Mouse (Mus musculus) forebrain, embryonic 14.5 days (tissue): ENCODE measurements at regions not wholly inside any gene's neighbourhood (a gene's known extent, or its start where the extent isn't known, plus 50 kb on each side); places are given as distances from the start of the nearest gene placed in this dataset.
A peak's percentile ranks its signal among the peaks of the same experiment; 100 is the strongest.

ENCODE experiments used
- ATAC-seq: fragments of 200-750 bp; cut with Nextera tagmentation; 2 replicates; pipeline ENCODE4 v1.8.0; 2017; ENCODE audit warnings: mild to moderate bottlenecking, moderate library complexity
- DNase-seq: peaks from one replicate; pipeline ENCODE4 v3.0.0-alpha.2; 2015; ENCODE audit warnings: low spot score
- H3K27ac ChIP-seq: fragments of 300-500 bp; sonication (generic); 2 replicates; pipeline ENCODE4 v1.5.1; 2014; ENCODE audit warnings: low read depth, mild to moderate bottlenecking, control low read depth, low read length, moderate library complexity
- H3K27me3 ChIP-seq: fragments of 300-500 bp; sonication (generic); replicated peaks from 2 replicates; pipeline ENCODE4 v1.6.1; 2014; ENCODE audit warnings: low read length, control low read depth, mixed read lengths; ENCODE audit not compliant: control insufficient read depth, insufficient read depth
- H3K36me3 ChIP-seq: fragments of 300-500 bp; sonication (generic); 2 replicates; pipeline ENCODE4 v1.6.1; 2014; ENCODE audit warnings: low read length, control low read depth; ENCODE audit not compliant: control insufficient read depth, insufficient read depth
- H3K4me1 ChIP-seq: fragments of 300-500 bp; sonication (generic); 2 replicates; pipeline ENCODE4 v1.6.1; 2014; ENCODE audit warnings: antibody characterized with exemption, low read length, control low read depth; ENCODE audit not compliant: control insufficient read depth, insufficient read depth
- H3K4me2 ChIP-seq: fragments of 300-500 bp; sonication (generic); 2 replicates; pipeline ENCODE4 v1.6.1; 2014; ENCODE audit warnings: mild to moderate bottlenecking, control low read depth, low read length
- H3K4me3 ChIP-seq: fragments of 300-500 bp; sonication (generic); 2 replicates; pipeline ENCODE4 v1.5.1; 2014; ENCODE audit warnings: low read depth, low read length, control low read depth
- H3K9ac ChIP-seq: fragments of 300-500 bp; sonication (generic); 2 replicates; pipeline ENCODE4 v1.6.1; 2014; ENCODE audit warnings: mild to moderate bottlenecking, low read length, control low read depth, moderate library complexity
- H3K9me3 ChIP-seq: fragments of 300-500 bp; sonication (generic); replicated peaks from 2 replicates; pipeline ENCODE4 v1.6.1; 2016; ENCODE audit warnings: low read length, control low read depth, mixed read lengths; ENCODE audit not compliant: control insufficient read depth
- WGBS: fragments of 180-500 bp; shearing (Covaris S2); extraction: QIAGEN DNeasy Blood & Tissue Kit; methylation state at CpG from one replicate; pipeline ENCODE4 v1.1.7; 2014; 5-methylcytosine and 5-hydroxymethylcytosine counted together

- no peaks in the 10 kb centered on the region for H3K9me3 ChIP-seq
- DNase-seq, result no peak
Measured at GRCm38 (mm10) chr15:7031297-7032043, 58.9 kb upstream of the Lifr start.

GRCm38 (mm10) chr15:7037475-7037874 is 52.9 kb upstream of the Lifr start:
- Histone ChIP-seq H3K4me3 (no peak overlapping the region), H3K27me3 (no peaks in the 10 kb centered on the region), H3K9ac (no peak overlapping the region), H3K9me3 (no peaks in the 10 kb centered on the region), H3K4me1 (no peaks in the 10 kb centered on the region), H3K4me2 (no peak overlapping the region), H3K36me3 (no peaks in the 10 kb centered on the region), H3K27ac (no peak overlapping the region)
- ATAC-seq, result no peak
- WGBS, result 85% methylated on average over 8 of the region's 8 CpGs
- DNase-seq, result peak; percentile 21

More at GRCm38 (mm10) chr15:7031297-7032043, 58.9 kb upstream of the Lifr start:
- Histone ChIP-seq H3K27ac (no peak overlapping the region), H3K4me2 (no peak overlapping the region), H3K4me1 (no peaks in the 10 kb centered on the region), H3K36me3 (no peaks in the 10 kb centered on the region), H3K27me3 (no peaks in the 10 kb centered on the region), H3K4me3 (no peak overlapping the region), H3K9ac (no peak overlapping the region)
- ATAC-seq, result no peak
- WGBS, result 71% methylated on average over 6 of the region's 6 CpGs

GRCm38 (mm10) chr15:7039119-7039518 is 51.3 kb upstream of the Lifr start:
- ATAC-seq (no peak), DNase-seq (no peak)
- Histone ChIP-seq H3K9ac (no peak overlapping the region), H3K27me3 (no peaks in the 10 kb centered on the region), H3K9me3 (no peaks in the 10 kb centered on the region), H3K27ac (no peak overlapping the region), H3K4me1 (no peaks in the 10 kb centered on the region), H3K4me3 (no peak overlapping the region), H3K36me3 (no peaks in the 10 kb centered on the region), H3K4me2 (no peak overlapping the region)
- 88% methylated on average over 5 of the region's 5 CpGs for WGBS

- no peak for ATAC-seq
Measured at GRCm38 (mm10) chr15:7039825-7040224, 50.6 kb upstream of the Lifr start.

More at GRCm38 (mm10) chr15:7039825-7040224, 50.6 kb upstream of the Lifr start:
- Histone ChIP-seq H3K4me2 (no peak overlapping the region), H3K9ac (no peak overlapping the region), H3K27me3 (no peaks in the 10 kb centered on the region), H3K9me3 (no peaks in the 10 kb centered on the region), H3K36me3 (no peaks in the 10 kb centered on the region), H3K4me3 (no peak overlapping the region), H3K4me1 (no peaks in the 10 kb centered on the region), H3K27ac (no peak overlapping the region)
- DNase-seq, result no peak
- WGBS, result 17% methylated on average over 4 of the region's 4 CpGs
